Mouse (Mus musculus): ENCODE measurements around the gene Abcg2.
"Not testable (repeated sequence)": the region's sequence is repeated elsewhere in the genome, so short reads cannot be mapped to it uniquely, and the experiment has no call there.

DNA sequence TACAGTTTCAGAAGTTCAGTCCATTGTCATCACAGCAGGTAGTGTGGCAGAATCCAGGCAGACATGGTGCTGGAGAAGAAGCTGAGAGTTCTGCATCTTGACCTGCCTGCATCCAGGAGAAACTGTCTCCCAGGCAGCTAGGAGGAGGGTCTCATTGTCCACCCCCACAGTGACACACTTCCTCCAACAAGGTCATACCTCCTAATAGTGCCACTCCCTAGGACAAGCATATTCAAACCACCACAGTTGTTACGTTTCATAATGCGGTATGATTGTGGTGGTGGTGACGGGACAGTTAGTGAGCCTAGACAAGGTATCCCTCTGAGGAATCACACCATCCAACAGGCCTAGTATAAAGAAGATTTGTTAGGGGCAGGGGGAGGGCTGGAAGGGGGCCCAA, at the start of gene Abcg2:
- not testable (repeated sequence) for TF ChIP-seq POLR2A (IDR thresholded peaks at IDR 0.05; ENCODE audit: control insufficient read depth, extremely low read depth, insufficient read depth, low read length, poor library complexity); CTCF (IDR thresholded peaks at IDR 0.05; ENCODE audit: borderline replicate concordance, control insufficient read depth, extremely low read depth, insufficient read depth, low read length, poor library complexity)

Measured in thymus, adult 2 months (tissue).